Mouse (Mus musculus): ENCODE data around the gene Cadm2. TPM values are rescaled to one million over a fixed set of nuclear protein-coding genes. Genes with fewer than 3 reads are reported as not detected.

Cadm2 gene
- polyA plus RNA-seq, 1 experiment, result 0.85 TPM

GRCm38 (mm10) chr16:66798204-66798603, 822.5 kb downstream of the Cadm2 start:
- TF ChIP-seq CTCF (IDR thresholded peaks at IDR 0.05; ENCODE audit: borderline replicate concordance, control insufficient read depth, extremely low read depth, insufficient read depth, low read length, poor library complexity) (no peak), POLR2A (IDR thresholded peaks at IDR 0.05; ENCODE audit: control insufficient read depth, extremely low read depth, insufficient read depth, low read length, poor library complexity) (no peak)
- Histone ChIP-seq H3K27me3 (ENCODE audit: control insufficient read depth, insufficient read depth, low read length) (no peaks in the 10 kb centered on the region), H3K36me3 (ENCODE audit: control insufficient read depth, insufficient read depth, low read length) (no peaks in the 10 kb centered on the region), H3K4me1 (replicated peaks; ENCODE audit: control insufficient read depth, insufficient read depth, low read length) (no peaks in the 10 kb centered on the region), H3K4me3 (ENCODE audit: control insufficient read depth, insufficient read depth, low read length) (no peak overlapping the region), H3K27ac (ENCODE audit: control insufficient read depth, insufficient read depth, low read length) (no peak overlapping the region)
- DNase-seq, result no peak
- 75% methylated on average over 3 of the region's 3 CpGs for WGBS

GRCm38 (mm10) chr16:66793067-66793466, 827.6 kb downstream of the Cadm2 start:
- DNase-seq, result no peak
- WGBS, result 86% methylated on average over 3 of the region's 3 CpGs
- Histone ChIP-seq H3K36me3 (ENCODE audit: control insufficient read depth, insufficient read depth, low read length) (no peaks in the 10 kb centered on the region), H3K4me1 (replicated peaks; ENCODE audit: control insufficient read depth, insufficient read depth, low read length) (no peaks in the 10 kb centered on the region), H3K27me3 (ENCODE audit: control insufficient read depth, insufficient read depth, low read length) (no peaks in the 10 kb centered on the region), H3K4me3 (ENCODE audit: control insufficient read depth, insufficient read depth, low read length) (no peak overlapping the region), H3K27ac (ENCODE audit: control insufficient read depth, insufficient read depth, low read length) (no peak overlapping the region)
- no peak for TF ChIP-seq POLR2A (IDR thresholded peaks at IDR 0.05; ENCODE audit: control insufficient read depth, extremely low read depth, insufficient read depth, low read length, poor library complexity)
- no peak for TF ChIP-seq CTCF (IDR thresholded peaks at IDR 0.05; ENCODE audit: borderline replicate concordance, control insufficient read depth, extremely low read depth, insufficient read depth, low read length, poor library complexity)

GRCm38 (mm10) chr16:66771883-66772282, 848.8 kb downstream of the Cadm2 start:
- DNase-seq, result no peak
- Histone ChIP-seq H3K27me3 (ENCODE audit: control insufficient read depth, insufficient read depth, low read length) (no peaks in the 10 kb centered on the region), H3K4me1 (replicated peaks; ENCODE audit: control insufficient read depth, insufficient read depth, low read length) (no peaks in the 10 kb centered on the region), H3K36me3 (ENCODE audit: control insufficient read depth, insufficient read depth, low read length) (no peaks in the 10 kb centered on the region), H3K27ac (ENCODE audit: control insufficient read depth, insufficient read depth, low read length) (no peak overlapping the region), H3K4me3 (ENCODE audit: control insufficient read depth, insufficient read depth, low read length) (no peak overlapping the region)
- no peak for TF ChIP-seq POLR2A (IDR thresholded peaks at IDR 0.05; ENCODE audit: control insufficient read depth, extremely low read depth, insufficient read depth, low read length, poor library complexity)
- TF ChIP-seq CTCF (IDR thresholded peaks at IDR 0.05; ENCODE audit: borderline replicate concordance, control insufficient read depth, extremely low read depth, insufficient read depth, low read length, poor library complexity), result no peak
- WGBS, result 87% methylated on average over 4 of the region's 4 CpGs

- no peaks in the 10 kb centered on the region for H3K4me1 ChIP-seq (replicated peaks; ENCODE audit: control insufficient read depth, insufficient read depth, low read length)
- no peaks in the 10 kb centered on the region for H3K36me3 ChIP-seq (ENCODE audit: control insufficient read depth, insufficient read depth, low read length)
- TF ChIP-seq CTCF (IDR thresholded peaks at IDR 0.05; ENCODE audit: borderline replicate concordance, control insufficient read depth, extremely low read depth, insufficient read depth, low read length, poor library complexity), result no peak
- no peak for TF ChIP-seq POLR2A (IDR thresholded peaks at IDR 0.05; ENCODE audit: control insufficient read depth, extremely low read depth, insufficient read depth, low read length, poor library complexity)
- no peak for DNase-seq
- H3K27me3 ChIP-seq (ENCODE audit: control insufficient read depth, insufficient read depth, low read length), result no peaks in the 10 kb centered on the region
- no peak overlapping the region for H3K27ac ChIP-seq (ENCODE audit: control insufficient read depth, insufficient read depth, low read length)
- no peak overlapping the region for H3K4me3 ChIP-seq (ENCODE audit: control insufficient read depth, insufficient read depth, low read length)
- WGBS, result 97% methylated on average over 4 of the region's 4 CpGs
Observed at GRCm38 (mm10) chr16:66769545-66769944, 851.2 kb downstream of the Cadm2 start.

- Histone ChIP-seq H3K27me3 (ENCODE audit: control insufficient read depth, insufficient read depth, low read length) (no peaks in the 10 kb centered on the region), H3K27ac (ENCODE audit: control insufficient read depth, insufficient read depth, low read length) (no peak overlapping the region), H3K4me1 (replicated peaks; ENCODE audit: control insufficient read depth, insufficient read depth, low read length) (no peaks in the 10 kb centered on the region), H3K4me3 (ENCODE audit: control insufficient read depth, insufficient read depth, low read length) (no peak overlapping the region), H3K36me3 (ENCODE audit: control insufficient read depth, insufficient read depth, low read length) (no peaks in the 10 kb centered on the region)
- no peak for DNase-seq
- WGBS, result 91% methylated on average over 4 of the region's 4 CpGs
- no peak for TF ChIP-seq POLR2A (IDR thresholded peaks at IDR 0.05; ENCODE audit: control insufficient read depth, extremely low read depth, insufficient read depth, low read length, poor library complexity)
- TF ChIP-seq CTCF (IDR thresholded peaks at IDR 0.05; ENCODE audit: borderline replicate concordance, control insufficient read depth, extremely low read depth, insufficient read depth, low read length, poor library complexity), result no peak
Observed at GRCm38 (mm10) chr16:66768684-66769389, 851.9 kb downstream of the Cadm2 start.

- H3K27me3 ChIP-seq (ENCODE audit: control insufficient read depth, insufficient read depth, low read length), result no peaks in the 10 kb centered on the region
- TF ChIP-seq POLR2A (IDR thresholded peaks at IDR 0.05; ENCODE audit: control insufficient read depth, extremely low read depth, insufficient read depth, low read length, poor library complexity) (no peak), CTCF (IDR thresholded peaks at IDR 0.05; ENCODE audit: borderline replicate concordance, control insufficient read depth, extremely low read depth, insufficient read depth, low read length, poor library complexity) (no peak)
Observed at GRCm38 (mm10) chr16:66761546-66762473, 858.9 kb downstream of the Cadm2 start.

More at GRCm38 (mm10) chr16:66761546-66762473, 858.9 kb downstream of the Cadm2 start:
- Histone ChIP-seq H3K4me1 (replicated peaks; ENCODE audit: control insufficient read depth, insufficient read depth, low read length) (no peaks in the 10 kb centered on the region), H3K4me3 (ENCODE audit: control insufficient read depth, insufficient read depth, low read length) (no peak overlapping the region), H3K27ac (ENCODE audit: control insufficient read depth, insufficient read depth, low read length) (no peak overlapping the region), H3K36me3 (ENCODE audit: control insufficient read depth, insufficient read depth, low read length) (no peaks in the 10 kb centered on the region)
- no peak for DNase-seq

All from thymus, adult 2 months (tissue).